Comparison of ENCODE assay signal across 26 mouse cellular contexts in genomic region chr13:36683581-36683980, GRCm38 (mm10). TPM values are rescaled to one million over a fixed set of nuclear protein-coding genes. Genes with fewer than 3 reads are reported as not detected.
DNase-seq lines count a peak whose midpoint lies in the region; ATAC-seq and TF ChIP-seq lines count a peak whose summit lies in the region.
"Had no signal": no experiment of that assay in that cellular context is flagged by ENCODE, and none has a peak within 500 bp of the region (broad histone marks: within the 10 kb centered on the region; RNA-seq: fewer than 3 reads in every experiment).

No protein-coding gene starts in this region.

- TF ChIP-seq POLR2A in lung, adult 2 months (IDR thresholded peaks at IDR 0.05; ENCODE audit: borderline replicate concordance, extremely low read depth, low read depth, low read length), result no peak

- WGBS in liver, embryonic 16.5 days (ENCODE audit: insufficient replicate concordance), result 46% methylated on average over 4 of the region's 4 CpGs
- 71% methylated on average over 4 of the region's 4 CpGs for WGBS in liver, embryonic 11.5 days
- WGBS in lung, adult 2 months, result 57% methylated on average over 4 of the region's 4 CpGs

- no peak overlapping the region for H3K27ac ChIP-seq in liver, embryonic 16.5 days (ENCODE audit: low read length)
- no peak overlapping the region for H3K27ac ChIP-seq in liver, embryonic 11.5 days (ENCODE audit: low read depth, low read length)
- H3K27ac ChIP-seq: forebrain, embryonic 10.5 days; forebrain, embryonic 13.5 days; gastrocnemius, adult 2 months; heart, embryonic 15.5 days; hindbrain, embryonic 14.5 days had no signal

- H3K4me2 ChIP-seq in liver, embryonic 16.5 days (ENCODE audit: low read depth, low read length), result no peak overlapping the region
- H3K4me2 ChIP-seq in liver, embryonic 11.5 days, result no peak overlapping the region
- H3K4me2 ChIP-seq: forebrain, embryonic 13.5 days; heart, embryonic 12.5 days; heart, embryonic 15.5 days; hindbrain, embryonic 14.5 days had no signal

- H3K4me1 ChIP-seq in liver, embryonic 16.5 days (ENCODE audit: control insufficient read depth, low read depth, low read length), result no peaks in the 10 kb centered on the region
- H3K4me1 ChIP-seq in liver, embryonic 11.5 days (replicated peaks; ENCODE audit: control insufficient read depth, insufficient read depth, low read length), result no peaks in the 10 kb centered on the region
- peaks cover 3% of the 10 kb centered on the region; the same call in 1 of the 2 replicates for H3K4me1 ChIP-seq in lung, adult 2 months (ENCODE audit: control insufficient read depth, insufficient read depth, low read length)
- H3K4me1 ChIP-seq: forebrain, embryonic 10.5 days; forebrain, embryonic 13.5 days; heart, embryonic 12.5 days; heart, embryonic 15.5 days had no signal

- H3K9ac ChIP-seq in liver, embryonic 16.5 days (ENCODE audit: low read depth, low read length), result no peak overlapping the region
- H3K9ac ChIP-seq in liver, embryonic 11.5 days (ENCODE audit: low read depth, low read length), result no peak overlapping the region
- H3K9ac ChIP-seq: forebrain, embryonic 13.5 days; heart, embryonic 12.5 days; heart, embryonic 15.5 days; hindbrain, embryonic 14.5 days had no signal

- no peak for TF ChIP-seq CTCF in lung, adult 2 months (IDR thresholded peaks at IDR 0.05; ENCODE audit: insufficient read depth, low read length)

- H3K9me3 ChIP-seq in liver, embryonic 16.5 days (replicated peaks; ENCODE audit: control insufficient read depth, low read length), result no peaks in the 10 kb centered on the region
- H3K9me3 ChIP-seq in liver, embryonic 11.5 days (ENCODE audit: control insufficient read depth, low read length), result no peaks in the 10 kb centered on the region
- H3K9me3 ChIP-seq: forebrain, embryonic 13.5 days; heart, embryonic 15.5 days had no signal

- DNase-seq in liver, embryonic 11.5 days (ENCODE audit: low spot score), result no peak
- DNase-seq in lung, adult 2 months, result peak; percentile 17
- peak; percentile 11 for DNase-seq in lung, postnatal 10 days
- DNase-seq in lung, postnatal 36 days, result peak; percentile 51
- DNase-seq in adrenal gland, postnatal 36 days, result no peak
- DNase-seq in adrenal gland, postnatal 25 days, result no peak
- no peak for DNase-seq in spleen, adult 18-20 months
- DNase-seq: adrenal gland, adult 2 months; adrenal gland, postnatal 14 days; cerebellum, adult 18-20 months; cerebellum, adult 9-10 months; cerebellum, postnatal 14 days; gastrocnemius, adult 2 months; gastrocnemius, postnatal 14 days; heart, adult 18-20 months; heart, postnatal 14 days; heart, postnatal 4 days had no signal

- no peaks in the 10 kb centered on the region for H3K36me3 ChIP-seq in liver, embryonic 16.5 days (ENCODE audit: control insufficient read depth, insufficient read depth)
- no peaks in the 10 kb centered on the region for H3K36me3 ChIP-seq in liver, embryonic 11.5 days (ENCODE audit: control insufficient read depth, insufficient read depth, low read length)
- H3K36me3 ChIP-seq: forebrain, embryonic 10.5 days; heart, embryonic 12.5 days; heart, embryonic 15.5 days had no signal

- H3K27me3 ChIP-seq in liver, embryonic 16.5 days (ENCODE audit: control insufficient read depth, insufficient read depth, low read depth, low read length), result no peaks in the 10 kb centered on the region
- H3K27me3 ChIP-seq in liver, embryonic 11.5 days (replicated peaks; ENCODE audit: control insufficient read depth, insufficient read depth, low read length), result no peaks in the 10 kb centered on the region
- H3K27me3 ChIP-seq: forebrain, embryonic 13.5 days; heart, embryonic 12.5 days; heart, embryonic 15.5 days had no signal

- ATAC-seq in liver, embryonic 16.5 days (ENCODE audit: low read depth), result peak; percentile 43
- ATAC-seq in liver, embryonic 11.5 days (replicated peaks; ENCODE audit: low FRiP score), result no peak
- ATAC-seq: CD4-positive, CD25-positive, alpha-beta regulatory T cell, adult 4 months; forebrain, embryonic 13.5 days; forebrain, embryonic 16.5 days had no signal

- no peak overlapping the region for H3K4me3 ChIP-seq in liver, embryonic 16.5 days (ENCODE audit: low read depth, low read length)
- H3K4me3 ChIP-seq in liver, embryonic 11.5 days (ENCODE audit: low read depth, low read length), result no peak overlapping the region
- no peak overlapping the region for H3K4me3 ChIP-seq in lung, adult 2 months (replicated peaks; ENCODE audit: extremely low read depth, low read depth, low read length)
- H3K4me3 ChIP-seq: forebrain, embryonic 10.5 days; forebrain, embryonic 13.5 days; gastrocnemius, adult 2 months; heart, embryonic 12.5 days; heart, embryonic 15.5 days had no signal

RNA-seq across cellular contexts. Expression of gene Nrn1, which starts 51.4 kb away (rescaled TPM):
- 51.8 and 59.6 TPM in 2 replicates for polyA plus RNA-seq in liver, embryonic 16.5 days (2015; fragmentation: Nextera tagmentation; extraction: Ambion mirVana)
- polyA plus RNA-seq in liver, embryonic 11.5 days (2014; fragmentation: Nextera tagmentation; extraction: Ambion mirVana), result 6.4 and 6.9 TPM in 2 replicates
- polyA plus RNA-seq in lung, adult 2 months (2012; rRNA removed), result 9.2 and 12.9 TPM in 2 replicates
- 1 to 10 TPM; 2.7 to 3.7 TPM for total RNA-seq in adrenal gland, postnatal 36 days (2021)
- 5.3 and 5.9 TPM in 2 replicates for total RNA-seq in adrenal gland, postnatal 25 days (2021)
- total RNA-seq: MEL had no signal

Comparison
In these comparisons a context has a peak if more than half of its experiments do, and no peak if none do; other contexts are left out.
1. DNase-seq: peak in lung, adult 2 months (single experiment), lung, postnatal 10 days (single experiment) and lung, postnatal 36 days (single experiment); none in liver, embryonic 11.5 days (single experiment), adrenal gland, postnatal 36 days (0 of 2), adrenal gland, postnatal 25 days (single experiment) and spleen, adult 18-20 months (0 of 2).